Mouse (Mus musculus) left cerebral cortex, adult 18-20 months (tissue): ENCODE results near the gene Myrf. TPM values are rescaled to one million over a fixed set of nuclear protein-coding genes. Genes with fewer than 3 reads are reported as not detected.
A peak's percentile ranks its signal among the peaks of the same experiment; 100 is the strongest.

ENCODE experiments used
- DNase-seq, 2 experiments: peaks; one replicate each; pipeline ENCODE4 v3.0.0; 2021 to 2022; ENCODE audit warnings: low spot score in 2 of 2, mixed read lengths in 1 of 2
- total RNA-seq, 2 experiments: library from RNA; stranded (reverse); gene quantifications; 2 replicates each; pipeline ENCODE4 v1.2.3; 2021

Gene Myrf
- total RNA-seq, 2 experiments from 2014 or later = 14.1 to 17.2 TPM

- DNase-seq = no peak
Measured at GRCm38 (mm10) chr19:10213796-10214471, 26.6 kb downstream of the Myrf start.

DNA sequence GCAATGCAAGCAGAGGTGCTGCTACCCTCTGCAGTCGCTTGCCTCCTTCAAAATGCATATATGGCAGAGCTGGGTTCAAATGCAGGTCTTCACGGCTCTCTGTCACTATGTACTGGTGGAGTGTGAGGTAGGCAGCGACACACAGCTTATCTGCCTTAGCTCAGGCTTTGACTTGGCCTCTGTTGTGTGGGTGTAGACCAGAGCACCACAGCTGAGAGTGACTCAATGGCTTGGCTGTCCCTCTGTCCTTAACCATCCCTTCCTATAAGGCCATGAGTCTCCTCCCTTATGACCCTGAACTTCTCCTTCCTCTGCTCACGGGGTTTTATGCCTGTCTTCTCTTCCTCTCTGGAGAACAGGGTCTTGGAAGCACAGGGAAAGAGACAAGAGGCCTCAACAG is 29.7 kb downstream of the Myrf start:
- no peak for DNase-seq

DNA sequence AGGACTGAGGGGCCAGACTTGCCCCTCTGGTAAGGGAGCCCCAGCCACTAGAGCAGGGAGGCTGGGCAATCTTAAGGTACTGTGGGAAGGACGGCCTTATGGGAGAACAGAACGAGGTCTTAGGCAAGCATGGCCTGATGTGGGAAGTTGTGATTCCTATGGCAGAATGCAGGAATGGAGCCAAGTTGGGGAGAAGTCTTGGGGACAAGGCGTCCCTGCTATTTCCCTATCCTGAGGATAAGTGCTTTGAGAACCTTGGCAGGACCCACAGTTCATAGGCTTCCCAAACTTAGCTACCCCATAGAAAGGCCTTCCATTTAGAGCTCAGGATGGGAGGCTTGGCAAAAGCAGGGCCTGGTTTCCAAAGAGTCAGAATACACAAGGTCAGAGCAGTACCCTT is 31.7 kb downstream of the Myrf start:
- DNase-seq = no peak

GRCm38 (mm10) chr19:10205051-10205450 is 35.5 kb downstream of the Myrf start:
- no peak for DNase-seq

GRCm38 (mm10) chr19:10204616-10205001 is 35.9 kb downstream of the Myrf start:
- DNase-seq = no peak

DNA sequence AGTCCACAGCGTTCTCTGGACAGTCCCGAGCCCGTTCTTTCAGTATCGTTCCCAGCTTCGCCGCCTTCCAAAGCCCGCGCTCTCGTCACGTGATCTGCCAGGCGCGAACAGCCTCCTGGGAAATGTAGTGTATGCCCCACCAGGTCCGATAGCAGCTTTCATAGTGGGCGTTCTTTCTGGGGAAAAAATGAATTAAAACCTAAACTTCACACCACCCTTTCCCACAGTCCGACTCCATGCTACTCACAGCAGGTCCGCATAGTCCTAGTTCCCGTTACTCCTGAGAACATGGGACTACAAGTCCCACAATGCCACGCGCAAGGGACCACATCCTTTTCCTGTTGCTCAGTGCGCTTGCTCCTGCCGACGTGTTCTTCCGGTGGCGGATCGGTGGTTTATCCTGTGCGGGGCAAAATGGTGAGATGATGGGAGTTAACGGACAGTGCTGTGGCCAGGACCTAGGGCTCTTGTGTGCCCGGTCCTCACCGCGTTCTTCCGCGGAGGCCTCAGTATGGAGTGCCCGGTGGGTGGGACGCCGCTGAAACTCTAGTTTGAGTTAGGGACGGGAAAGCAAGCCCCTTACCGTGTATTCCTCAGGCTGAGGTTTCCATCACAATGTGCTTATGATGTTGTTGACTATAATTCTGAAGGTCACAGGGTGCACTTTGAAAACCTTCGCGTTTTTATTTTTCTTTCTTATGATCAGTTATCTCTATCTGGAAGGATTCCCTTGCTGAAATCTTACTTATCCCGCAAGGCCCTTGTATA is 36.5 kb downstream of the Myrf start, which contains the start of the genes Tmem258 and Fen1:
Tmem258 (plus strand) TSS at position 167 of the 768 bp plus-strand sequence.
Fen1 (minus strand) TSS at position 322 of the 768 bp plus-strand sequence.
- peak; percentile 89 to 90 for DNase-seq

GRCm38 (mm10) chr19:10203146-10203847 is 37.3 kb downstream of the Myrf start:
- no peak for DNase-seq

DNA sequence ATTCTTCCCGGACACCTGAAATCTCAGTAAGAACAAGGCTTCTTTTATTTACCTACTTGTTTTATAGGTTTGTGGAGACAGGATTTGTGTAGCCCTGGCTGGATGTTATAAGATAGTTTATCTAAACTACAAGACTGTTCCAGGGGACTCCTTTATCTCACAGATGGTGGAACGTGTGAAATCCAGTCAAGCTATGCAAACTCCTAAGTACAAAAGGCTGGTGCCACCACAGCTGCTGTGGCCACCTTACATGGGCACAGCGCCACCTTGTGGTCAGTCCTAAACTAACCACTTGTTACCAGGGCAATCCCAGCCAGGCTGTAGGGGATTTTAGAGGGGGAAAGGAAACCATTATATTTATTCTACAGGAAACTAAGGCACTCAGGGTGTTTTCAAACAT is 41.8 kb downstream of the Myrf start:
- DNase-seq = peak; percentile 84 to 90

DNA sequence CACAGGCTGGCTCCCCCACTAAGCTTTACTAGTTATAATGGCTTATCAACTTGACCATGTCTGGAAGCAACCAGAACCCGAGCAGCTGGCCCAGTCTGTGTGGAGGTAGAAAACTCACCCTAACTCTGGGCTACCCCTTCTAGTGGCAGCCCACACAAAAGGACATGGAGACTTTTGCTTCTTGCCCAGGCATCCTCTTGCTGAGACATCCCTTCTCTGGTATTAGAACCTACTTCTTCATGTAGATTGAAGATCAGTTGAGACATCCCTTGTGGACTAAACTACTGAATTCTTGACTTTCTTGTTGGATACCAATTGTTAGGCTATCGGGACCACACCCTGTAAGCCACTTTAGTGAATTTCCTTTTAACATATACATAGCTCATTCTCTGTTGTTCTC is 42.3 kb downstream of the Myrf start:
- no peak for DNase-seq

- DNase-seq = no peak
Measured at GRCm38 (mm10) chr19:10197130-10197529, 43.4 kb downstream of the Myrf start.

- DNase-seq = no peak
Measured at GRCm38 (mm10) chr19:10195252-10195651, 45.3 kb downstream of the Myrf start.

DNA sequence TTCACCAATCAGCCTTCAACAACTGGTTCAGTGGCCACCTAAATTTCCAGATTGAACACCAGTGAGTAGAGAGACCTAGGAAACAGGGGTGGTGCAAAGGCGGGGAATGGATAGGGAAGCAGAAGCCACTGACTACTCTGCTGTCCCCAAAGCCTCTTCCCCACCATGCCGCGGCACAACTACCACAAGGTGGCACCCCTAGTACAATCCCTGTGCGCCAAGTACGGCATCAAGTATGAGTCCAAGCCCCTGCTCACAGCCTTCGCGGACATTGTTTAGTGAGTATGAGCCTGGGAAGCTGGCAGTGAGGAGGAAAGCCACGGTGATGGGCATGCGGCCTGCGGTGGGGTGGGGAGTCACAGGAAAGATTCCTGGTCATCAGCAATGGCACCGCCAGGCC is 46.2 kb downstream of the Myrf start:
- DNase-seq = no peak

GRCm38 (mm10) chr19:10191326-10191725 is 49.2 kb downstream of the Myrf start:
- DNase-seq = no peak

DNA sequence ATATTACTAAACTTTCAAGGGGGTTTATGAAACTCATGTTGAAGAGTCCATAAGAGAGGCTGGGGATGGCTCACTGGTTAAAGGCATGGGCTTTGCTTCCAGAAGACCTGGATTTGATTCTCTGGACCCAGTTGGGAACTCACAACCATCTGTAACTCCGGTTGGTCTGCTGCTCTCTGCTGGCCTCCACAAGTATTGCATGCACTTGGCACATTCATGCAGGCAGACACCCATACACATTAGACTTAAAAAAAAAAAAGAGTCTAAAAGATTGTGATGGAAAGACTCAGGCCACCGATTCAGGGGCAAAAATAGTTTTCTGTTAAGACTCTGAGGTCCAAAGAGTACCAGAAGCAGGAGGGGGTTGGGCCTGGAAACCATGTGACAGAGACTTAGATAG is 49.8 kb downstream of the Myrf start:
- peak; percentile 74 to 78 for DNase-seq

GRCm38 (mm10) chr19:10189940-10190339 is 50.6 kb downstream of the Myrf start:
- DNase-seq = no peak

DNA sequence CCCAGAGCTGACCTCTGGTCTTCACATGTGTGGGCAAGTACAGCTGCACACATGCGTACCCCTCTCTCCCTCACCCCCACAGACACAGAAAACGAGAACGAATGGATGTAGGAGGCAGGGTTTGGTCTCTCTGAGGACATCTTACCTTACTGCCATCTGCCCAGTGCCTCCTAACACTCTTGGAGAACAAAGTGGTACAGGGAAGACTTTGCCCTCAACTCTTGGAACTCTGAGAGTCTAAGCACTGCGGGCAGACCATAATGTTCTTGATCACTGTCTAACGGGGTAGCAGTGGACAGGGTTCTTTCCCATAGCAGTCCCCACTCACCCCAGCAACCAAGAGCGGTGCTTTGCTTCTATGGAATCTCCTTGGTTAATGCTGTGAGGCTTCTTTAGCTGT is 51.5 kb downstream of the Myrf start:
- DNase-seq = no peak

DNA sequence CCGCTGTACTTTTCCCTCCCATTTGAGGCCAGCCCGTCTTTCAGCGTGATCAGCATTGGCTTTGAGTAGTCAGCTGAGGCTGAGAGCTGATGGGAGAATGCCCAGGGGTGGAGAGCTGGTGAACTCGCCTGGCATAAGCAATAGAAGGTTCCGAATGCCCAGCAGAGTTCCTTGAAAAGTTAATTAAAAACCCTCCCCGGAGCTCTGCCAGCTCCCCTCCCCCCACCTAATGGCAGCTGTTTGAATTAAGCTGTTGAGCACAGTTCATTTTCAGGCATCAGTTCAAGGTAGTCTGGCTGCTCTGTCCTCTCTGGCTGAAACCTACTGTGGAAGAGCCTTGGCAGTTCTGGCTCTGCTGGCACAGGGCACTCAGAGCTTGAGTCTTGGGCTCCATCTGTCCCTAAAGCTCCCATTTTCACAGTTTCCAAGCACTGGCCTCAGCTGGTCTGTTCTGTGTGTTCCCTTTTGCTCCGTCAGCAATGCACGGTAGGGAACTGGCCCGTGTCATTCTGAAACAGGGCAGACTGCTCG is 52.2 kb downstream of the Myrf start:
- DNase-seq = peak; percentile 42 to 59

DNA sequence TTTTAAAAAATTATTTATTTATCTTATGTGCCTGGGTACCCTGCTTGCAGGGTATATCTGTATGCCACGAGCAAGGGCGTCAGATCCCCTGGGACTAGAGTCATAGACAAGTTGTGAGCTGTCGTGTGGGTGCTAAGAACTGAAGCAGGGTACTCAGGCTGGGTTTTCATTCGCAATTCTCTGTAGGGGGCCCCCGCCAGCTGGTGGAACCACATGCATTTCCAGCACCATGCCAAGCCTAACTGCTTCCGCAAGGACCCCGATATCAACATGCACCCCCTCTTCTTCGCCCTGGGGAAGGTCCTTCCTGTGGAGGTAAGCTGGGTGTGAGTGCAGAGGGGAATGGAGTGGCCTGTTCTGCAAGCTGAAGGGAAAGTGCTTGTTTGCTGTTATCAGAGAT is 54.0 kb downstream of the Myrf start:
- DNase-seq = no peak

GRCm38 (mm10) chr19:10185876-10186275 is 54.7 kb downstream of the Myrf start:
- DNase-seq = no peak

DNA sequence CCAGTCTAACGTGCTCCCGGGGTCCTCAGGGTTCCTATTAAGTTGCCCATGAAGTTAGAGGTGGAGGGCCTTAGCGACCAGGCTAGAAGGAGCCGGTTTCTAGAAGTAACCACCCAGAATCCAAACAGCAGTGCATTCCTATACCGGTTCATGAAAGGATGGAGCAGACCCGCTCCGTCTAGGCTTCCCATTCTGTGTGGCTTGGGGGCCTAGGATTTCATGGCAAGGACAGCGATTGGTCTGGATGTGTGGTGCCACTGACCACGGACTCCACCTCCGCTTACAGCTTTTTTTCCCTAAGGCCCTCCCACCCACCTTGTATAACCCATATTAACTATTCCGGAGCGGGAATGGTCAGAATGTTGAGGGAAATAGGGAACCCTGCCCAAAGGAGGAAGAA is 56.5 kb downstream of the Myrf start:
- DNase-seq = no peak

- peak; percentile 76 to 85 for DNase-seq
Measured at GRCm38 (mm10) chr19:10183299-10183983, 57.1 kb downstream of the Myrf start.
